Mouse (Mus musculus): ENCODE results near the gene Mog.
A peak's percentile ranks its signal among the peaks of the same experiment; 100 is the strongest.
"Not testable (repeated sequence)": the region's sequence is repeated elsewhere in the genome, so short reads cannot be mapped to it uniquely, and the experiment has no call there.

Mog gene

GRCm38 (mm10) chr17:37045611-37046311, 22.6 kb upstream of the Mog start, which contains the start of gene Gabbr1:
Gene Gabbr1, plus strand, starts transcription at chr17:37045966.
- peak; percentile 79 for DNase-seq (ENCODE audit: low read depth, low spot score)

- DNase-seq (ENCODE audit: low read depth, low spot score) = no peak
Measured at GRCm38 (mm10) chr17:37044651-37045244, 21.6 kb upstream of the Mog start.

GRCm38 (mm10) chr17:37039127-37039894, 16.1 kb upstream of the Mog start:
- no peak for DNase-seq (ENCODE audit: low read depth, low spot score)

- no peak for DNase-seq (ENCODE audit: low read depth, low spot score)
Measured at GRCm38 (mm10) chr17:37029162-37029561, 6.0 kb upstream of the Mog start.

GRCm38 (mm10) chr17:37028683-37029120, 5.5 kb upstream of the Mog start:
- peak; percentile 93 for DNase-seq (ENCODE audit: low read depth, low spot score)

- DNase-seq (ENCODE audit: low read depth, low spot score) = no peak
Measured at GRCm38 (mm10) chr17:37028212-37028611, 5.0 kb upstream of the Mog start.

- DNase-seq (ENCODE audit: low read depth, low spot score) = no peak
Measured at GRCm38 (mm10) chr17:37027486-37027885, 4.3 kb upstream of the Mog start.

- DNase-seq (ENCODE audit: low read depth, low spot score) = no peak
Measured at GRCm38 (mm10) chr17:37026425-37026824, 3.2 kb upstream of the Mog start.

GRCm38 (mm10) chr17:37019242-37019641, 4.0 kb downstream of the Mog start:
- DNase-seq (ENCODE audit: low read depth, low spot score) = not testable (repeated sequence)

GRCm38 (mm10) chr17:37018328-37018727, 4.9 kb downstream of the Mog start:
- DNase-seq (ENCODE audit: low read depth, low spot score) = peak; percentile 74

- DNase-seq (ENCODE audit: low read depth, low spot score) = no peak
Measured at GRCm38 (mm10) chr17:37016333-37016732, 6.9 kb downstream of the Mog start.

GRCm38 (mm10) chr17:37012141-37012540, 11.1 kb downstream of the Mog start:
- no peak for DNase-seq (ENCODE audit: low read depth, low spot score)

- DNase-seq (ENCODE audit: low read depth, low spot score) = no peak
Measured at GRCm38 (mm10) chr17:37011719-37012118, 11.5 kb downstream of the Mog start.

- no peak for DNase-seq (ENCODE audit: low read depth, low spot score)
Measured at GRCm38 (mm10) chr17:37009460-37010042, 13.6 kb downstream of the Mog start.

- DNase-seq (ENCODE audit: low read depth, low spot score) = no peak
Measured at GRCm38 (mm10) chr17:37008161-37008560, 15.0 kb downstream of the Mog start.

GRCm38 (mm10) chr17:37003366-37003765, 19.8 kb downstream of the Mog start:
- DNase-seq (ENCODE audit: low read depth, low spot score) = no peak

GRCm38 (mm10) chr17:37002364-37003330, 20.6 kb downstream of the Mog start:
- no peak for DNase-seq (ENCODE audit: low read depth, low spot score)

GRCm38 (mm10) chr17:37000863-37001262, 22.3 kb downstream of the Mog start, which contains the start of gene Zfp57:
Gene Zfp57, plus strand, starts transcription at chr17:37001163.
- DNase-seq (ENCODE audit: low read depth, low spot score) = no peak

GRCm38 (mm10) chr17:36998477-36998876, 24.7 kb downstream of the Mog start:
- DNase-seq (ENCODE audit: low read depth, low spot score) = no peak

GRCm38 (mm10) chr17:36997033-36997735, 26.0 kb downstream of the Mog start:
- no peak for DNase-seq (ENCODE audit: low read depth, low spot score)
